Mouse (Mus musculus): ENCODE measurements around the gene Bicral. TPM values are rescaled to one million over a fixed set of nuclear protein-coding genes. Genes with fewer than 3 reads are reported as not detected.
A peak's percentile ranks its signal among the peaks of the same experiment; 100 is the strongest.

Gene Bicral
- polyA plus RNA-seq, 2 experiments: 5.4 to 17.7 TPM

DNA sequence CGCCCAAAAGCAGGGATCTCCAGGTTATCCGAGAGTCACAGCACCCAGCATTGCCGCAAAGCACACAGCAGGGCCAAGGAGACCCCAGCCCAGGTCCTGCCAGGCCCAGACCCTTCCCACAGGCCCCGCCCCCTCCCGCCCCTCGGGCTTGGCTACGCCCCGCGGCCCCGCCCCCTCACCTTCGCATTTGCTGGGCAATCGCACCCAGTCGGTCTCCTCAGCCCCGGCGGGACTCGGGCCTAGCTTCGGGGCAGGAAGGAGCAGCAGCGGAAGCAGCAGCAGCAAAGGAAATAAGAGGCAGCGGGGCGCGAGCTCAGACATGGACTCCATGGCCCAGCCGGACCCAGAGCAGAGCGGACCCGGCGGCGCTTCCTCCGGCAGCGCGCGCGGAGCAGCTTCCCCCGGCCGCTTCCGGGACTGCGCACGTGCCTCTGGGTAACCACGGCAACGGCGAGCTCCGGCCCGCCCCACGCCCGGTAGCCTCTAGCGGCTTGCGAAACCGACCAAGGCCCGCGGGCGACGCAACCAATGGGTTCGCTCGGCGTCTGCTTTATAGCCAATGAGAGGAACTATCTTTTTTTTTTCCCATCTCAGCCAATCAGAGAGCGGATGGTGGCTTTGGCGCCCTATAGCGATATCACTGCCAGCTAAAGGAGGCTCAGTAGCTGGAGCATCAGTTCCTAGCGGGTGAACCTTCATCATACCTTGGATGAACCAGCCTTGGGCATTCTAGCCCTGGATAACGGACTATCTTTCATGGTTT lies 106.3 kb downstream of the Bicral start, which contains the start of gene Cnpy3:
Gene Cnpy3, minus strand, starts transcription at position 421 of the 763 bp plus-strand sequence.
- peak within 1 kb of the TSS; percentile 59 for H3K4me2 ChIP-seq (replicated peaks; ENCODE audit: low read depth, low read length, severe bottlenecking)
- peak within 1 kb of the TSS; percentile 76 for H3K4me3 ChIP-seq (replicated peaks; ENCODE audit: low read length)
- 0% methylated on average over 35 of the region's 58 CpGs for WGBS
- TF ChIP-seq POLR2A (IDR thresholded peaks at IDR 0.05; ENCODE audit: borderline replicate concordance, extremely low read depth, insufficient read depth, insufficient read length): 0 out of 2 replicates have a peak, but pooled peaks have one; percentile 54
- H3K9me3 ChIP-seq (ENCODE audit: control insufficient read depth, low read length): no peaks in the 10 kb centered on the region
- H3K9ac ChIP-seq (ENCODE audit: low read depth, low read length, severe bottlenecking): peak within 1 kb of the TSS; percentile 77
- peaks cover 4% of the 10 kb centered on the region for H3K36me3 ChIP-seq (ENCODE audit: control insufficient read depth, insufficient read depth, low read length)
- no peaks in the 10 kb centered on the region for H3K27me3 ChIP-seq (ENCODE audit: control insufficient read depth, insufficient read depth, low read length)
- ATAC-seq (ENCODE audit: low FRiP score, low read depth): peak; percentile 98
- H3K4me1 ChIP-seq (ENCODE audit: control insufficient read depth, insufficient read depth, low read length): peaks cover 7% of the 10 kb centered on the region; the same call in 1 of the 2 replicates
- H3K27ac ChIP-seq (replicated peaks; ENCODE audit: low read depth, low read length): peak within 1 kb of the TSS; percentile 71
- peak; percentile 99 for DNase-seq (ENCODE audit: low spot score)

DNA sequence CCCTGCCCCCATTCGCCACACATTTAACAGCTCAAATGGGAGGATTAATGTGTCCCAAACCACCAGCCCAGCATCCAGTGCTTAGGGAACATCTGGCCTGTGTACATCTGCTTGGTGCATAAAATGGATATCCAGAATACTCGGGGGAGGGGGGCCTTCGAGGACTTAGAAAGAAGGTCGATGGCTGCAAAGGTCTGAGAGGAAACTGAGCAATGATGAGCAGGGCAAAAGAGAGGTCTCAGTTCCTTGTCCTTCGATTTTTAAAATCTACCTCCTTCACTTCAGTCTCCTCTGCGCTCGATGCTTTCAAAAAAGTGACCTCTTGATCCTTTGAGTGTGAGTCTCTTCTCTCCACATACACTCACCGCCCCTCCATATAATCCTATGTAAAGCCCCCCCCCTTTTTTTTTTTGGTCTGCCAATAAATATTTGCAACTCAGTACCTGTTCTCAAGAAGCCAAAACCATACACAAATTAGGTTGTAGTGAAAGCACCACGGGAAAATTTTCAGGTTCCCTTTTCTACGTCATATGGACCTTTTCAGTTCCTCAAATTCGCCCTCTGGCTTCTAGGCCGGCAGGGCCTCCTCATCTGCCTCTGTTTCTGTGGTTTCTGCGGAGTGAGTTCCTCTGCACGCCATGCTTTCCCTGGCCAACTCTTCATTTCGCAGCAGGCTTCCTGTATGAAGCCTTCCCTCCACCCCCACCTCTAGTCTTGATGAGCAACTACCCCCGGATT lies 107.1 kb downstream of the Bicral start:
- no peaks in the 10 kb centered on the region for H3K9me3 ChIP-seq (ENCODE audit: control insufficient read depth, low read length)
- peak overlapping the region; percentile 50 for H3K4me2 ChIP-seq (replicated peaks; ENCODE audit: low read depth, low read length, severe bottlenecking)
- ATAC-seq (ENCODE audit: low FRiP score, low read depth): peak; percentile 12; the same call in 1 of the 2 replicates

DNA sequence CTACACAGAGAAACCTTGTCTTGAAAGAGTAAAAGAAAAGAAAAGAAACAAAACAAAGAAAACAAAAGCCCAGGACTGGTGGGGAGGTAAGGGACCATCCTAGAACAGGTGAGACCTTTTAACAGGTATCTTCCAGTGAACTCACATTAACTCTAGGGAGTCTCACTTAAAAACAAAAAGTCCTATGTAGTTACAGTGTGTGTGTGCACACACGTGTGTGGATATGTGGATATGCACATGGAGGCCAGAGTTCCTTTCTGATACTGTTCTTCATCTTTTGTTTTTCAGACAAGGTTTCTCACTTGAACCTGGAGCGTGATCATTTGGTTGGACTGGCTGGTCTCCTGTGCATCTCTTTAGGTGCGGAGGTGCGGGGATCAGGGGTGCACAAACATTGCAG lies 107.7 kb downstream of the Bicral start:
- WGBS: 85% methylated on average over 4 of the region's 4 CpGs
- Histone ChIP-seq H3K4me1 (ENCODE audit: control insufficient read depth, insufficient read depth, low read length) (peaks cover 7% of the 10 kb centered on the region; the same call in 1 of the 2 replicates), H3K36me3 (ENCODE audit: control insufficient read depth, insufficient read depth, low read length) (peaks cover 15% of the 10 kb centered on the region), H3K27me3 (ENCODE audit: control insufficient read depth, insufficient read depth, low read length) (no peaks in the 10 kb centered on the region), H3K9ac (ENCODE audit: low read depth, low read length, severe bottlenecking) (peak overlapping the region; percentile 77), H3K27ac (replicated peaks; ENCODE audit: low read depth, low read length) (0 out of 2 replicates have a peak overlapping the region, but pooled peaks have one; percentile 1), H3K4me3 (replicated peaks; ENCODE audit: low read length) (peak overlapping the region; percentile 76), H3K9me3 (ENCODE audit: control insufficient read depth, low read length) (no peaks in the 10 kb centered on the region), H3K4me2 (replicated peaks; ENCODE audit: low read depth, low read length, severe bottlenecking) (peak overlapping the region; percentile 50; the same call in 1 of the 2 replicates)
- ATAC-seq (ENCODE audit: low FRiP score, low read depth) (no peak), DNase-seq (ENCODE audit: low spot score) (no peak)
- TF ChIP-seq POLR2A (IDR thresholded peaks at IDR 0.05; ENCODE audit: borderline replicate concordance, extremely low read depth, insufficient read depth, insufficient read length): no peak

More for the DNA sequence above, 107.1 kb downstream of the Bicral start:
- peak overlapping the region; percentile 76 for H3K4me3 ChIP-seq (replicated peaks; ENCODE audit: low read length)
- DNase-seq (ENCODE audit: low spot score): peak; percentile 60
- WGBS: 20% methylated on average over 16 of the region's 16 CpGs
- peaks cover 10% of the 10 kb centered on the region for H3K36me3 ChIP-seq (ENCODE audit: control insufficient read depth, insufficient read depth, low read length)
- no peaks in the 10 kb centered on the region for H3K27me3 ChIP-seq (ENCODE audit: control insufficient read depth, insufficient read depth, low read length)
- H3K9ac ChIP-seq (ENCODE audit: low read depth, low read length, severe bottlenecking): peak overlapping the region; percentile 77
- peak overlapping the region; percentile 71 for H3K27ac ChIP-seq (replicated peaks; ENCODE audit: low read depth, low read length)
- H3K4me1 ChIP-seq (ENCODE audit: control insufficient read depth, insufficient read depth, low read length): peaks cover 7% of the 10 kb centered on the region; the same call in 1 of the 2 replicates
- TF ChIP-seq POLR2A (IDR thresholded peaks at IDR 0.05; ENCODE audit: borderline replicate concordance, extremely low read depth, insufficient read depth, insufficient read length): no peak

DNA sequence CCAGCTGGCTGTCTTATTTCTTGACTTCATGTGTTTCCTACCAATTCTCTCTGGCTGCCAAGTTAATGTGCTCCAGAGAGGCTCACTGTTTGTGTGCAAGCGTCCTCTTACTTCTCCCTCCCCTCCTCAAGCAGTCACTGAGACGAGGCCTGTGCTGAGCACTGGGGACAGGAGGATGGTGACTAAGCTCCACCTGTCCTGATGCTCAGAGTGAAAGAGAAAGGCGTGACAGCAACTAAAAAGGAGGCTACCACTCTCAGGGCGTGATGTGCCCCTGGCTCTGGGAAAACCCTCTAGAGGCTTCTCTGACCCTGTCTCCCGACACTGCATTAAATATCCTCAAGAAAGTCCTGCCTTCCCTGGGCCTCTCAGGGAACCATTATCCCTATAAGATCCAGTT lies 109.0 kb downstream of the Bicral start:
- H3K27me3 ChIP-seq (ENCODE audit: control insufficient read depth, insufficient read depth, low read length): no peaks in the 10 kb centered on the region
- peaks cover 7% of the 10 kb centered on the region; the same call in 1 of the 2 replicates for H3K4me1 ChIP-seq (ENCODE audit: control insufficient read depth, insufficient read depth, low read length)
- ATAC-seq (ENCODE audit: low FRiP score, low read depth) (no peak), DNase-seq (ENCODE audit: low spot score) (no peak)
- WGBS: 91% methylated on average over 5 of the region's 5 CpGs
- no peak for TF ChIP-seq POLR2A (IDR thresholded peaks at IDR 0.05; ENCODE audit: borderline replicate concordance, extremely low read depth, insufficient read depth, insufficient read length)
- H3K9me3 ChIP-seq (ENCODE audit: control insufficient read depth, low read length): no peaks in the 10 kb centered on the region
- no peak overlapping the region for H3K9ac ChIP-seq (ENCODE audit: low read depth, low read length, severe bottlenecking)
- H3K36me3 ChIP-seq (ENCODE audit: control insufficient read depth, insufficient read depth, low read length): peaks cover 19% of the 10 kb centered on the region
- H3K27ac ChIP-seq (replicated peaks; ENCODE audit: low read depth, low read length): no peak overlapping the region
- H3K4me3 ChIP-seq (replicated peaks; ENCODE audit: low read length): no peak overlapping the region
- no peak overlapping the region for H3K4me2 ChIP-seq (replicated peaks; ENCODE audit: low read depth, low read length, severe bottlenecking)

Other genes with a start within 250 kb of the Bicral start
- gene Ptk7, start 229.0 kb downstream of the Bicral start, polyA plus RNA-seq (2012; rRNA removed): 89.4 and 116 TPM in 2 replicates
- 73.8 and 84.6 TPM in 2 replicates for gene Ptk7, start 229.0 kb downstream of the Bicral start, polyA plus RNA-seq (2014; fragmentation: Nextera tagmentation; extraction: Ambion mirVana)
- 19.5 and 20.4 TPM in 2 replicates for gene Klc4, start 212.5 kb downstream of the Bicral start, polyA plus RNA-seq (2012; rRNA removed)
- gene Klc4, start 212.5 kb downstream of the Bicral start, polyA plus RNA-seq (2014; fragmentation: Nextera tagmentation; extraction: Ambion mirVana): 19.3 and 21.5 TPM in 2 replicates
- 68.0 and 91.1 TPM in 2 replicates for gene Mrpl2, start 212.3 kb downstream of the Bicral start, polyA plus RNA-seq (2012; rRNA removed)
- 103 and 113 TPM in 2 replicates for gene Mrpl2, start 212.3 kb downstream of the Bicral start, polyA plus RNA-seq (2014; fragmentation: Nextera tagmentation; extraction: Ambion mirVana)
- 135 and 149 TPM in 2 replicates for gene Cul7, start 208.1 kb downstream of the Bicral start, polyA plus RNA-seq (2012; rRNA removed)
- gene Cul7, start 208.1 kb downstream of the Bicral start, polyA plus RNA-seq (2014; fragmentation: Nextera tagmentation; extraction: Ambion mirVana): 52.6 and 58.2 TPM in 2 replicates
- 47.2 and 48.5 TPM in 2 replicates for gene Rrp36, start 184.1 kb downstream of the Bicral start, polyA plus RNA-seq (2012; rRNA removed)
- gene Rrp36, start 184.1 kb downstream of the Bicral start, polyA plus RNA-seq (2014; fragmentation: Nextera tagmentation; extraction: Ambion mirVana): 36.8 and 52.4 TPM in 2 replicates
- gene Mea1, start 179.7 kb downstream of the Bicral start, polyA plus RNA-seq (2012; rRNA removed): 75.2 and 97.9 TPM in 2 replicates
- 155 and 156 TPM in 2 replicates for gene Mea1, start 179.7 kb downstream of the Bicral start, polyA plus RNA-seq (2014; fragmentation: Nextera tagmentation; extraction: Ambion mirVana)
- 137 and 172 TPM in 2 replicates for gene Klhdc3, start 177.6 kb downstream of the Bicral start, polyA plus RNA-seq (2012; rRNA removed)
- 122 and 128 TPM in 2 replicates for gene Klhdc3, start 177.6 kb downstream of the Bicral start, polyA plus RNA-seq (2014; fragmentation: Nextera tagmentation; extraction: Ambion mirVana)
- 115 and 119 TPM in 2 replicates for gene Ppp2r5d, start 153.4 kb downstream of the Bicral start, polyA plus RNA-seq (2012; rRNA removed)
- 83.2 and 88.7 TPM in 2 replicates for gene Ppp2r5d, start 153.4 kb downstream of the Bicral start, polyA plus RNA-seq (2014; fragmentation: Nextera tagmentation; extraction: Ambion mirVana)
- 56.4 and 77.8 TPM in 2 replicates for gene Pex6, start 147.0 kb downstream of the Bicral start, polyA plus RNA-seq (2012; rRNA removed)
- 24.2 and 32.2 TPM in 2 replicates for gene Pex6, start 147.0 kb downstream of the Bicral start, polyA plus RNA-seq (2014; fragmentation: Nextera tagmentation; extraction: Ambion mirVana)
- gene Gnmt, start 129.3 kb downstream of the Bicral start, polyA plus RNA-seq (2012; rRNA removed): 0.77 and 1.1 TPM in 2 replicates
- 0.46 and 0.78 TPM in 2 replicates for gene Gnmt, start 129.3 kb downstream of the Bicral start, polyA plus RNA-seq (2014; fragmentation: Nextera tagmentation; extraction: Ambion mirVana)
- gene Cnpy3, start 106.3 kb downstream of the Bicral start, polyA plus RNA-seq (2012; rRNA removed): 67.3 and 68.2 TPM in 2 replicates
- 64.0 and 69.3 TPM in 2 replicates for gene Cnpy3, start 106.3 kb downstream of the Bicral start, polyA plus RNA-seq (2014; fragmentation: Nextera tagmentation; extraction: Ambion mirVana)
- 0.20 and 0.30 TPM in 2 replicates for gene Ptcra, start 94.8 kb downstream of the Bicral start, polyA plus RNA-seq (2012; rRNA removed)
- 0.19 and 0.57 TPM in 2 replicates for gene Ptcra, start 94.8 kb downstream of the Bicral start, polyA plus RNA-seq (2014; fragmentation: Nextera tagmentation; extraction: Ambion mirVana)
- gene 2310039H08Rik, start 85.8 kb downstream of the Bicral start, polyA plus RNA-seq (2012; rRNA removed): 85.4 and 110 TPM in 2 replicates
- 82.7 and 106 TPM in 2 replicates for gene 2310039H08Rik, start 85.8 kb downstream of the Bicral start, polyA plus RNA-seq (2014; fragmentation: Nextera tagmentation; extraction: Ambion mirVana)
- gene Rpl7l1, start 75.8 kb downstream of the Bicral start, polyA plus RNA-seq (2012; rRNA removed): 69.8 and 101 TPM in 2 replicates
- 126 and 131 TPM in 2 replicates for gene Rpl7l1, start 75.8 kb downstream of the Bicral start, polyA plus RNA-seq (2014; fragmentation: Nextera tagmentation; extraction: Ambion mirVana)
- gene Tbcc, start 32.2 kb upstream of the Bicral start, polyA plus RNA-seq (2012; rRNA removed): 27.8 and 28.9 TPM in 2 replicates
- 63.3 and 66.5 TPM in 2 replicates for gene Tbcc, start 32.2 kb upstream of the Bicral start, polyA plus RNA-seq (2014; fragmentation: Nextera tagmentation; extraction: Ambion mirVana)
- gene Prph2, start 52.0 kb upstream of the Bicral start, polyA plus RNA-seq (2012; rRNA removed): not detected in 2 replicates
- gene Prph2, start 52.0 kb upstream of the Bicral start, polyA plus RNA-seq (2014; fragmentation: Nextera tagmentation; extraction: Ambion mirVana): 0.07 TPM in 1 of 2 replicates, not detected in the other
- gene Ubr2, start 152.1 kb upstream of the Bicral start, polyA plus RNA-seq (2012; rRNA removed): 35.7 and 36.1 TPM in 2 replicates
- gene Ubr2, start 152.1 kb upstream of the Bicral start, polyA plus RNA-seq (2014; fragmentation: Nextera tagmentation; extraction: Ambion mirVana): 23.3 and 25.2 TPM in 2 replicates